Mouse (Mus musculus) midbrain, embryonic 13.5 days (tissue): ENCODE data around the gene Zbtb22. TPM values are rescaled to one million over a fixed set of nuclear protein-coding genes. Genes with fewer than 3 reads are reported as not detected.
"Not testable (repeated sequence)": the region's sequence is repeated elsewhere in the genome, so short reads cannot be mapped to it uniquely, and the experiment has no call there.

Experiments
- ATAC-seq: fragments of 200-750 bp; cut with Nextera tagmentation; 2 replicates; pipeline ENCODE4 v1.8.0; 2017; ENCODE audit warnings: mild to moderate bottlenecking, moderate TSS enrichment, moderate library complexity
- H3K27ac ChIP-seq: fragments of 300-500 bp; sonication (generic); 2 replicates; pipeline ENCODE4 v1.5.1; 2015; ENCODE audit warnings: inconsistent platforms, mild to moderate bottlenecking, moderate library complexity
- H3K27me3 ChIP-seq: fragments of 300-500 bp; sonication (generic); 2 replicates; pipeline ENCODE4 v1.6.1; 2015; ENCODE audit warnings: mild to moderate bottlenecking, inconsistent platforms
- H3K36me3 ChIP-seq: fragments of 300-500 bp; sonication (generic); 2 replicates; pipeline ENCODE4 v1.6.1; 2015; ENCODE audit warnings: mild to moderate bottlenecking, inconsistent platforms
- H3K4me1 ChIP-seq: fragments of 300-500 bp; sonication (generic); replicated peaks from 2 replicates; pipeline ENCODE4 v1.6.1; 2015; ENCODE audit warnings: inconsistent platforms
- H3K4me2 ChIP-seq: fragments of 300-500 bp; sonication (generic); replicated peaks from 2 replicates; pipeline ENCODE4 v1.6.1; 2015; ENCODE audit warnings: moderate library complexity, mild to moderate bottlenecking, inconsistent platforms
- H3K4me3 ChIP-seq: fragments of 300-500 bp; sonication (generic); replicated peaks from 2 replicates; pipeline ENCODE4 v1.5.1; 2015; ENCODE audit warnings: mild to moderate bottlenecking, inconsistent platforms
- H3K9ac ChIP-seq: fragments of 300-500 bp; sonication (generic); replicated peaks from 2 replicates; pipeline ENCODE4 v1.6.1; 2015; ENCODE audit warnings: mild to moderate bottlenecking, inconsistent platforms
- H3K9me3 ChIP-seq: fragments of 300-500 bp; sonication (generic); 2 replicates; pipeline ENCODE4 v1.6.1; 2016; ENCODE audit warnings: mild to moderate bottlenecking, inconsistent platforms
- WGBS: fragments of 180-500 bp; shearing (Covaris S2); methylation state at CpG from one replicate; pipeline ENCODE4 v1.1.7; 2015; 5-methylcytosine and 5-hydroxymethylcytosine counted together
- polyA plus RNA-seq: library from polyadenylated mRNA; unstranded; fragments of >200 nt; fragmentation: Nextera tagmentation; extraction: Ambion mirVana; gene quantifications from 2 replicates; pipeline ENCODE4 v1.2.1, GENCODE M21; 2015

Zbtb22 gene
- 20.3 TPM in 2 replicates for polyA plus RNA-seq

- Histone ChIP-seq H3K36me3 (peaks cover 58% of the 10 kb centered on the region), H3K27me3 (peaks cover 13% of the 10 kb centered on the region), H3K4me2 (peak within 1 kb of the TSS; percentile 64), H3K4me3 (peak within 1 kb of the TSS; percentile 52), H3K9me3 (no peaks in the 10 kb centered on the region), H3K9ac (peak within 1 kb of the TSS; percentile 64), H3K4me1 (peaks cover 76% of the 10 kb centered on the region), H3K27ac (peak within 1 kb of the TSS; percentile 82)
- ATAC-seq, result peak; percentile 95
- WGBS, result under 1% methylated on average over 27 of the region's 34 CpGs
These were observed at the start of gene Zbtb22, which contains the start of gene Tapbp for GRCm38 (mm10) chr17:33915671-33916250. TSS of gene Zbtb22 (plus strand) at chr17:33915904. TSS of gene Tapbp (plus strand) at chr17:33915899.

GRCm38 (mm10) chr17:33873537-33873936 lies 42.2 kb upstream of the Zbtb22 start, which contains the start of gene Gm7029:
TSS of gene Gm7029 (plus strand) at chr17:33873837.
- not testable (repeated sequence) for H3K9me3 ChIP-seq, H3K4me3 ChIP-seq, H3K27me3 ChIP-seq, H3K27ac ChIP-seq, H3K9ac ChIP-seq, ATAC-seq, H3K4me2 ChIP-seq, H3K4me1 ChIP-seq, H3K36me3 ChIP-seq
- 92% methylated on average over 4 of the region's 12 CpGs for WGBS

GRCm38 (mm10) chr17:33874411-33874810 lies 41.3 kb upstream of the Zbtb22 start:
- Histone ChIP-seq H3K27me3 (no peaks in the 10 kb centered on the region), H3K4me2 (no peak overlapping the region), H3K9me3 (no peaks in the 10 kb centered on the region), H3K36me3 (peaks cover 4% of the 10 kb centered on the region; the same call in 1 of the 2 replicates), H3K9ac (no peak overlapping the region), H3K4me3 (no peak overlapping the region), H3K27ac (no peak overlapping the region), H3K4me1 (no peaks in the 10 kb centered on the region)
- WGBS, result 94% methylated on average over 11 of the region's 11 CpGs
- no peak for ATAC-seq

- not testable (repeated sequence) for H3K4me2 ChIP-seq, H3K9ac ChIP-seq, H3K27me3 ChIP-seq, ATAC-seq, H3K4me1 ChIP-seq, H3K27ac ChIP-seq, H3K9me3 ChIP-seq, H3K4me3 ChIP-seq
- H3K36me3 ChIP-seq, result peaks cover 11% of the 10 kb centered on the region; the same call in 1 of the 2 replicates
- 72% methylated on average over 5 of the region's 5 CpGs for WGBS
These were observed 39.9 kb upstream of the Zbtb22 start for GRCm38 (mm10) chr17:33875797-33876196.

DNA sequence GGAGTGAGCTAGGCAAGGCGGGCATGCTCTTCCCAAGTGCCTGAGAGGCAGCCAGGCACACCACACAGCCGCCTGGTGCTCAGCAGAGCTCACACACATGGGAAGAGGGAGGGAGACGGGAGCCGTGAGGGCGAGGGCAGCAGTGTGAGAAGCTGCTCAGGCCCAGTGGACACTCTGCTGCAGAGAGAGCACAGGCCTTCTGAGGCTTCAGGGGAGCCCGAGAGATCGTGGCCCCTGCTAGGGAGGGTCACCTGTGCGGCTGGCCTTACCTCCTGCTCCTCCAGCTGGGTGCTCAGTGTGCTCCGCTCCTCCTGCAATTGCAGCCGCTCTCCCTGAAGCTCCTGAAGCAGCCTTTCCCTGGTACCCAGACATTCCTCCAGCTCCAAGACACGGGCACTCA lies 31.4 kb upstream of the Zbtb22 start:
- H3K9ac ChIP-seq, H3K4me2 ChIP-seq, H3K9me3 ChIP-seq, H3K27me3 ChIP-seq, H3K27ac ChIP-seq, H3K4me3 ChIP-seq, ATAC-seq: not testable (repeated sequence)
- Histone ChIP-seq H3K36me3 (peaks cover 30% of the 10 kb centered on the region), H3K4me1 (peaks cover 13% of the 10 kb centered on the region)
- WGBS, result 91% methylated on average over 10 of the region's 11 CpGs

DNA sequence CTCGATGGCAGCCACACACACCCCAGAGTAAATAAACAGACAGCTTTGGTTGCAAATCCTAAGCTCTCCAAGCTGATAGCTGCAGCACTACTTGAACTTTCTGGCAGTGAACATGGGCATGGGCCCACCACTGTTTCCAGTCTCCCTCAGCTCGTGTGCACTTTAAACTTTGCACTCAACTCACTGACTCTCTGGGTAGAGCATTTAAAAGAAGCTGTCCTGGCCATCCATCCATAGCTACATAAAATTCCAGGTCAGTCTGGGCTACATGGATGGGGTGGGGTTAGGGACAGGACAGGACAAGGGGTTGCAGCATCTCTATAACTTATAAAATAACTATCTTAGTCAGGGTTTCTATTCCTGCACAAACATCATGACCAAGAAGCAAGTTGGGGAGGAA lies 27.9 kb upstream of the Zbtb22 start:
- H3K27ac ChIP-seq, H3K4me2 ChIP-seq, H3K4me3 ChIP-seq, H3K9me3 ChIP-seq, H3K36me3 ChIP-seq, ATAC-seq, H3K27me3 ChIP-seq: not testable (repeated sequence)
- Histone ChIP-seq H3K9ac (0 out of 2 replicates have a peak overlapping the region, but pooled peaks have one; percentile 32), H3K4me1 (peaks cover 19% of the 10 kb centered on the region)
- WGBS, result 77% methylated on average over 2 of the region's 2 CpGs

DNA sequence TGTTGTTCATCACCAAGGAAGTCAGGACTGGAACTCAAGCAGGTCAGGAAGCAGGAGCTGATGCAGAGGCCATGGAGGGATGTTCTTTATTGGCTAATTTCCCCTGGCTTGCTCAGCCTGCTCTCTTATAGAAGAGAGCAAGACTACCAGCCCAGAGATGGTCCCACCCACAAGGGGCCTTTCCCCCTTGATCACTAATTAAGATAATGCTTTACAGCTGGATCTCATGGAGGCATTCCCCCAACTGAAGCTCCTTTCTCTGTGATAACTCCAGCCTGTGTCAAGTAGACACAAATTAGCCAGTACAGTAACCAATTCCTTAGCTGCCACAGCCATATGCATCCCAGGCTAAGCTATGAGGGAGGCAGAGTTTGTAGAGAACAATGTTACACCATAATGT lies 27.5 kb upstream of the Zbtb22 start:
- H3K27me3 ChIP-seq, H3K9me3 ChIP-seq, H3K4me3 ChIP-seq, ATAC-seq, H3K36me3 ChIP-seq, H3K27ac ChIP-seq: not testable (repeated sequence)
- H3K4me1 ChIP-seq, result peaks cover 19% of the 10 kb centered on the region
- 0 out of 2 replicates have a peak overlapping the region, but pooled peaks have one; percentile 32 for H3K9ac ChIP-seq
- H3K4me2 ChIP-seq, result 0 out of 2 replicates have a peak overlapping the region, but pooled peaks have one; percentile 72

DNA sequence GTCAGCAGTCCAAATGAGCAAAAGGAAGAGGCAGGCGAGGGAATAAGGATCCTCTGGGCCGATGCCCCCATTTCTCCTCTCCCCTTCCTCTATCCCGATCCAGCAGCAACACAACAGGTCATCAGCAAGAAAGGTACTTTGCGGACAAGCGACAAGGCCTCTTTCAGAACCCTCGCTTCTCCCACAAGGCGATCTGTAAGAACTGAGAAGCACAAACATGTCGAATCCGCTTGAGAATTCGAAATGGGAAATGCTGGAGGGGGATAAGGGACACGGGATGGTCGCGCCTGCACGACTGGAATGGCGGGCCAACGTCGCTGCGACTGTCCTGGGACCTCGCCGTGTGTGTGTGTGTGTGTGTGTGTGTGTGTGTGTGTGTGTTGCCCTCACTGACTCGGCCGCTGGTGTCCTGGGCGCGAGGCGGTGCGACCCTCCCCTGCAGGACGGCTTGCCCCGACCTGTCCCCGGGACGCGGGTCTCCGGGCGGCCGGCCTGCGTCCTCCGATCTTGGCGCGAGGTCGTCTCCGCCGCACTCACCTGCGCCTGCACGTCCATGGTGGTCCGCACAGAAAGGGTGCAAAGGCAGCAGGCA lies 25.7 kb upstream of the Zbtb22 start:
- Histone ChIP-seq H3K27ac (0 out of 2 replicates have a peak overlapping the region, but pooled peaks have one; percentile 25), H3K4me2 (peak overlapping the region; percentile 72), H3K4me3 (peak overlapping the region; percentile 64), H3K9ac (peak overlapping the region; percentile 69), H3K4me1 (peaks cover 19% of the 10 kb centered on the region)
- not testable (repeated sequence) for H3K27me3 ChIP-seq, H3K9me3 ChIP-seq, H3K36me3 ChIP-seq, ATAC-seq
- under 1% methylated on average over 42 of the region's 44 CpGs for WGBS

DNA sequence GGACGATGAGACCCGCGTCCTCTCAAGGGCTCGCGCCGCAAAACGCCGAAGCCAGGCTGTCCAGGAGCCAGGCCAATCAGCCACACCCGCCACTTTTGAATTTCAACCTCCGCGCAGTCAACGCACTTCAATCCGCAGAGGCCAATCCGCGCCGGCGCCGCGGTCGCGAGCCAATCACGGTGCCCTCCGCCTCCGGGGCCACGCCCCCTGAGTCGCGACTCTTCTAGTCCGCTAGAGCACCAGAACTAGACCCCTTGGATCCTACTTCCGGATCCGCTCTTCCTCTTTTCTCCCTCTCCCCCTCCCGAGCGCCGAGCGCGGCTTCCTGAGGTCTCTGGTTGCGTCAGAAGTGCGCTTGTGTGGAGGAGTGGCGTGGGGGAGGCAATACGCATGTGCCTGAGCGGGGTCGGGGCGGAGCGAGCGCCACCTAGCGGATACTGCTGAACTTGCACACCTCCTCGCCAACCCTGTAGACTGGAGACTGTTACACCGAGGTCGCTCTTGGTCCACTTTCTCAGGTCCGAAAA lies 25.1 kb upstream of the Zbtb22 start, which contains the start of gene Kifc1:
TSS of gene Kifc1 (minus strand) at position 129 of the 527 bp plus-strand sequence.
- Histone ChIP-seq H3K4me2 (peak within 1 kb of the TSS; percentile 72), H3K36me3 (peaks cover 4% of the 10 kb centered on the region; the same call in 1 of the 2 replicates), H3K27ac (0 out of 2 replicates have a peak within 1 kb of the TSS, but pooled peaks have one; percentile 25), H3K27me3 (peaks cover 3% of the 10 kb centered on the region; the same call in 1 of the 2 replicates), H3K4me3 (peak within 1 kb of the TSS; percentile 64), H3K9ac (peak within 1 kb of the TSS; percentile 69), H3K4me1 (peaks cover 19% of the 10 kb centered on the region), H3K9me3 (no peaks in the 10 kb centered on the region)
- peak; percentile 99 for ATAC-seq
- WGBS, result under 1% methylated on average over 49 of the region's 49 CpGs

- no peak overlapping the region for H3K4me2 ChIP-seq
- no peaks in the 10 kb centered on the region for H3K9me3 ChIP-seq
- WGBS, result 58% methylated on average over 2 of the region's 2 CpGs
- H3K36me3 ChIP-seq, result no peaks in the 10 kb centered on the region
- H3K9ac ChIP-seq, result no peak overlapping the region
- H3K27ac ChIP-seq, result no peak overlapping the region
- no peak for ATAC-seq
- H3K4me3 ChIP-seq, result no peak overlapping the region
- H3K4me1 ChIP-seq, result peaks cover 19% of the 10 kb centered on the region
- peaks cover 3% of the 10 kb centered on the region; the same call in 1 of the 2 replicates for H3K27me3 ChIP-seq
These were observed 24.3 kb upstream of the Zbtb22 start for GRCm38 (mm10) chr17:33891357-33891756.

DNA sequence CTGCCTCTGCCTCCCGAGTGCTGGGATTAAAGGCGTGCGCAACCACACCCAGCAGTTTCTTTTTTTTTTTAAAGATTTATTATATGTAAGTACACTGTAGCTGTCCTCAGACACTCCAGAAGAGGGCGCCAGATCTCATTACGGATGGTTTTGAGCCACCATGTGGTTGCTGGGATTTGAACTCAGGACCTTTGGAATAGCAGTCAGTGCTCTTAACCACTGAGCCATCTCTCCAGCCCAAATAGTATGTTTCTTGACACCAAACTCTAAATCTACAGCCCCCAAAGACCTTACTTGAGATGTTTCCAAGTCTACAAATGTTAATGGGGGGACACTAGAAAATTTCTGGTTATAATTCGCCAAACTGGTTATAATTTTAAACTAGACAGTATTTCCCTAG lies 23.8 kb upstream of the Zbtb22 start:
- not testable (repeated sequence) for H3K36me3 ChIP-seq, H3K27ac ChIP-seq, H3K9me3 ChIP-seq, H3K9ac ChIP-seq, H3K4me3 ChIP-seq, ATAC-seq, H3K27me3 ChIP-seq, H3K4me2 ChIP-seq
- peaks cover 19% of the 10 kb centered on the region for H3K4me1 ChIP-seq
- 72% methylated on average over 6 of the region's 6 CpGs for WGBS

DNA sequence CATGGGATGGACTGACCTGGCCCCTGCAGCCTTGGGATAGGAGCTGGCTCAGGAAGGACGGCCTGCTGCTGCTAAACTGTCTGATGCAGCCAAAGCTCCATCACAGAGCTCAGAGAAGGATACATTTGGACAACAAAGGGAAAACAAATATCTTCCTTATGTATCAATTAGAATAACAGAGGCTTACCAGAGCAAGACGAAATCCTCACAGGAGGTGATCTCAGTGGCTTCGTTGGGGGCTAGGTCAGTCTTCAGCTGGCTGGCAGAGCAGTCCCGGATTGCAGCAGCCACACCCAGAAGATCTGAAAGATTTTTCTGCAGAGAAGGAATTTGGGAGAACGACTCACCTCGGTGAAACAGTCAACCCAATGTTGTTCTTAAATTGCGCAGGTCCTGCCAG lies 23.3 kb upstream of the Zbtb22 start:
- Histone ChIP-seq H3K27ac (no peak overlapping the region), H3K4me1 (peaks cover 19% of the 10 kb centered on the region), H3K9ac (no peak overlapping the region), H3K9me3 (no peaks in the 10 kb centered on the region), H3K27me3 (peaks cover 3% of the 10 kb centered on the region; the same call in 1 of the 2 replicates), H3K4me3 (no peak overlapping the region), H3K4me2 (no peak overlapping the region), H3K36me3 (no peaks in the 10 kb centered on the region)
- 14% methylated on average over 7 of the region's 7 CpGs for WGBS
- ATAC-seq, result no peak
